Mouse (Mus musculus): ENCODE data around the gene Gm20388.

DNA sequence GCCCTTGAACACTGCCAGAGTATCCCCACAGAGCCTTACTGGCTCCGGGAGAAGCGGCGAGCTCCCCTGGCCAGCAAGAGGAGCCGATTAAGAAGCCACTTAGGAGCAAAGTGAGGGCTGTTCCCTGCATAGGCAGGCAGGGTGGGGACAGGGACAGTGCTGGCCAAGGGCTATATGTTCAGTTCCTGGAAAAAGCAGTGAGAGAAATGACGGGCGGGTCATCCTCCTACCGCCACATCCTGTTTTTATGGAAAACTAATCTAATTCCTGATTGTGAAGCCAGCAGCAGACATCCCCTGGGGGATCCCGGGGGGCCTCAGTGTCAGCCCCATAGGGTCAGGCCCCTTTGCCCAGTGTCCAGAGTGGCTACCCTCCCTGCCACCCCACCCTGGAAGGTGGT is 2620.7 kb downstream of the Gm20388 start:
- TF ChIP-seq TAL1 (IDR thresholded peaks at IDR 0.05; ENCODE audit: low read length) (no peak), GATA1 (IDR thresholded peaks at IDR 0.05; ENCODE audit: low read length) (no peak)

All from erythroblast, embryonic 14.5 days (primary cell).